26 mouse cellular contexts compared by ENCODE assay signal in the genomic region with DNA sequence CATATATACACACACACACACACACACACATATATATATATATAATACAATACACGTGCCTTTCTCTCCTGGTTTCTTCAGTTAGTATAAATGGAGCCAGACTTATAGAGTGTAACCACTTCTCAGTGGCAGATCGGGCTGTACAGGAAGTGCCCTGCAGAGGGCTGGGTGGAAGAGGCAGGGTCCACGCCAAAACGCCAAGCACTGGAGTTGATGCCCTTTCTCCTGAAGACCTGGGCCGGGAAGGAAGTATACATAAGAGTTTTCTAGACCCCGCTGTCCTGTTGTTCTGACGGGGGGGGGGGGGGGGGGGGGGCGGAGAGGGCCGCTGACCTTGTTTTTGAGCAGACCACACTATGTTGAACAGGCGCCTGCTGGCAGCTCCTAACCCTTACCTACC. TPM values are rescaled to one million over a fixed set of nuclear protein-coding genes. Genes with fewer than 3 reads are reported as not detected.
DNase-seq lines count a peak whose midpoint lies in the region; ATAC-seq and TF ChIP-seq lines count a peak whose summit lies in the region.
"Had no signal": no experiment of that assay in that cellular context is flagged by ENCODE, and none has a peak within 500 bp of the region (broad histone marks: within the 10 kb centered on the region; RNA-seq: fewer than 3 reads in every experiment).

No protein-coding gene starts in this region.

- H3K9ac ChIP-seq in heart, embryonic 16.5 days (ENCODE audit: low read length), result no peak overlapping the region
- H3K9ac ChIP-seq in ES-Bruce4 (ENCODE audit: low read depth, poor library complexity, severe bottlenecking), result peak overlapping the region; percentile 31
- H3K9ac ChIP-seq: embryonic facial prominence, embryonic 15.5 days; hindbrain, embryonic 15.5 days had no signal

- ATAC-seq in heart, embryonic 16.5 days (replicated peaks; ENCODE audit: extremely low read depth, insufficient read depth, low FRiP score), result 0 out of 2 replicates have a peak, but pooled peaks have one; percentile 37
- 0 out of 2 replicates have a peak, but pooled peaks have one; percentile 37 for ATAC-seq in megakaryocyte progenitor cell, adult 5-6 weeks (replicated peaks; ENCODE audit: poor library complexity)
- no peak for ATAC-seq in cerebellum, adult (ENCODE audit: insufficient number of reproducible peaks, low FRiP score, low TSS enrichment)
- ATAC-seq: forebrain, embryonic 14.5 days; intestine, embryonic 16.5 days; Patski had no signal

- WGBS in heart, embryonic 16.5 days, result 48% methylated on average over 7 of the region's 10 CpGs

- intact Hi-C loops in heart, postnatal 25 days (cut with DNase I), result no loop called here

- H3K27me3 ChIP-seq in heart, embryonic 16.5 days (ENCODE audit: control insufficient read depth, insufficient read depth, low read length), result no peaks in the 10 kb centered on the region
- H3K27me3 ChIP-seq in ES-Bruce4 (ENCODE audit: control insufficient read depth, insufficient read depth, low read length, poor library complexity, severe bottlenecking), result no peaks in the 10 kb centered on the region
- H3K27me3 ChIP-seq: embryonic facial prominence, embryonic 15.5 days; hindbrain, embryonic 15.5 days; Patski had no signal

- no peak for TF ChIP-seq POLR2A in ES-Bruce4 (IDR thresholded peaks at IDR 0.05; ENCODE audit: insufficient read depth, low read length)

- H3K27ac ChIP-seq in heart, embryonic 16.5 days (ENCODE audit: low read length), result no peak overlapping the region
- H3K27ac ChIP-seq in ES-Bruce4 (ENCODE audit: insufficient read depth, low read length), result peak overlapping the region; percentile 36; the same call in 1 of the 2 replicates
- H3K27ac ChIP-seq: embryonic facial prominence, embryonic 15.5 days; forebrain, embryonic 10.5 days; gastrocnemius, adult 2 months; heart, embryonic 10.5 days; hindbrain, embryonic 15.5 days had no signal

- DNase-seq in heart, postnatal 25 days (ENCODE audit: low spot score), result no peak
- DNase-seq in R1 (ENCODE audit: low read depth, low spot score), result peak; percentile 30
- DNase-seq in kidney, adult 11 months, result no peak
- DNase-seq: adrenal gland, adult 8-10 months; adrenal gland, postnatal 36 days; cerebellum, adult 11-12 months; cerebellum, adult 9-10 months; cerebellum, postnatal 25 days; gastrocnemius, adult 2 months; gastrocnemius, postnatal 36 days; heart, adult 18-20 months; heart, postnatal 10 days; kidney, adult 8-10 months had no signal

- no peaks in the 10 kb centered on the region for H3K36me3 ChIP-seq in heart, embryonic 16.5 days (ENCODE audit: control insufficient read depth, insufficient read depth)
- H3K36me3 ChIP-seq in ES-Bruce4 (ENCODE audit: control insufficient read depth, insufficient read depth, low read length, poor library complexity, severe bottlenecking), result no peaks in the 10 kb centered on the region
- H3K36me3 ChIP-seq: embryonic facial prominence, embryonic 15.5 days; forebrain, embryonic 10.5 days; heart, embryonic 10.5 days; hindbrain, embryonic 15.5 days had no signal

- no peak overlapping the region for H3K4me2 ChIP-seq in heart, embryonic 16.5 days (ENCODE audit: low read depth, low read length)
- H3K4me2 ChIP-seq: embryonic facial prominence, embryonic 15.5 days; hindbrain, embryonic 15.5 days had no signal

- no peaks in the 10 kb centered on the region; the same call in 1 of the 2 replicates for H3K9me3 ChIP-seq in heart, embryonic 16.5 days (replicated peaks; ENCODE audit: control insufficient read depth, low read length)
- peaks cover 13% of the 10 kb centered on the region for H3K9me3 ChIP-seq in ES-Bruce4 (replicated peaks; ENCODE audit: control insufficient read depth, insufficient read depth, low read length, poor library complexity, severe bottlenecking)
- H3K9me3 ChIP-seq: embryonic facial prominence, embryonic 15.5 days; heart, embryonic 10.5 days; hindbrain, embryonic 15.5 days had no signal

- TF ChIP-seq EP300 in ES-Bruce4 (IDR thresholded peaks at IDR 0.05; ENCODE audit: insufficient read depth, low read depth, low read length), result no peak

- H3K4me3 ChIP-seq in heart, embryonic 16.5 days (ENCODE audit: low read length), result no peak overlapping the region
- H3K4me3 ChIP-seq in ES-Bruce4 (ENCODE audit: low read depth, low read length), result peak overlapping the region; percentile 46; the same call in 1 of the 2 replicates
- H3K4me3 ChIP-seq: embryonic facial prominence, embryonic 15.5 days; erythroblast, embryonic 14.5 days; forebrain, embryonic 10.5 days; gastrocnemius, adult 2 months; heart, embryonic 10.5 days; hindbrain, embryonic 15.5 days had no signal

- no peaks in the 10 kb centered on the region for H3K4me1 ChIP-seq in heart, embryonic 16.5 days (ENCODE audit: control insufficient read depth, insufficient read depth, low read length)
- H3K4me1 ChIP-seq in ES-Bruce4 (ENCODE audit: control insufficient read depth, insufficient read depth, low read length), result no peaks in the 10 kb centered on the region
- H3K4me1 ChIP-seq: embryonic facial prominence, embryonic 15.5 days; forebrain, embryonic 10.5 days; heart, embryonic 10.5 days; hindbrain, embryonic 15.5 days had no signal

- no peak for TF ChIP-seq CTCF in ES-Bruce4 (IDR thresholded peaks at IDR 0.05; ENCODE audit: low read depth, low read length)

RNA-seq across cellular contexts. Expression of a gene that starts 22.7 kb away (rescaled TPM):
- polyA plus RNA-seq in heart, embryonic 16.5 days (2015; fragmentation: Nextera tagmentation; extraction: Ambion mirVana), result 0.06 and 0.11 TPM in 2 replicates
- total RNA-seq in heart, postnatal 25 days (2021), result not detected
- 0.59 TPM in 1 of 2 replicates, not detected in the other for polyA plus RNA-seq in ES-Bruce4 (2011; ENCODE audit: insufficient read depth, insufficient read length, low read depth, missing spikeins)
- not detected in 2 replicates for total RNA-seq in megakaryocyte progenitor cell, adult 5-6 weeks (2015)
- not detected in 2 replicates for total RNA-seq in megakaryocyte progenitor cell, adult 5-6 weeks (2017)
- total RNA-seq: adrenal gland, postnatal 36 days; heart, adult 18-20 months; heart, postnatal 10 days had no signal
- polyA plus RNA-seq: erythroblast, embryonic 14.5 days; forebrain, embryonic 10.5 days; heart, embryonic 10.5 days; hindbrain, embryonic 11.5 days; intestine, embryonic 16.5 days had no signal
